ENCODE assay signal across 14 mouse cellular contexts in genomic region chr11:120829757-120830532, GRCm38 (mm10). TPM values are rescaled to one million over a fixed set of nuclear protein-coding genes. Genes with fewer than 3 reads are reported as not detected.
DNase-seq lines count a peak whose midpoint lies in the region; ATAC-seq lines count a peak whose summit lies in the region.
"Had no signal": no experiment of that assay in that cellular context is flagged by ENCODE, and none has a peak within 500 bp of the region (broad histone marks: within the 10 kb centered on the region; RNA-seq: fewer than 3 reads in every experiment).

No protein-coding gene starts in this region.

- H3K4me2 ChIP-seq in heart, embryonic 12.5 days, result no peak overlapping the region
- H3K4me2 ChIP-seq in limb, embryonic 13.5 days (replicated peaks), result no peak overlapping the region
- no peak overlapping the region for H3K4me2 ChIP-seq in midbrain, embryonic 11.5 days
- H3K4me2 ChIP-seq in midbrain, embryonic 14.5 days (ENCODE audit: low read length), result no peak overlapping the region
- H3K4me2 ChIP-seq: embryonic facial prominence, embryonic 12.5 days; forebrain, embryonic 13.5 days; heart, embryonic 13.5 days had no signal

- H3K9ac ChIP-seq in heart, embryonic 12.5 days, result no peak overlapping the region
- H3K9ac ChIP-seq in limb, embryonic 13.5 days, result peak overlapping the region; percentile 31; the same call in 1 of the 2 replicates
- H3K9ac ChIP-seq in midbrain, embryonic 11.5 days (ENCODE audit: low read length), result no peak overlapping the region
- no peak overlapping the region for H3K9ac ChIP-seq in midbrain, embryonic 14.5 days (replicated peaks; ENCODE audit: low read length)
- H3K9ac ChIP-seq: embryonic facial prominence, embryonic 12.5 days; forebrain, embryonic 13.5 days; heart, embryonic 13.5 days had no signal

- peaks cover 40% of the 10 kb centered on the region for H3K4me1 ChIP-seq in heart, embryonic 12.5 days (replicated peaks)
- peaks cover 13% of the 10 kb centered on the region for H3K4me1 ChIP-seq in limb, embryonic 13.5 days
- peaks cover 17% of the 10 kb centered on the region for H3K4me1 ChIP-seq in limb, embryonic 10.5 days
- peaks cover 33% of the 10 kb centered on the region for H3K4me1 ChIP-seq in midbrain, embryonic 11.5 days (ENCODE audit: control insufficient read depth, insufficient read depth, low read length)
- peaks cover 21% of the 10 kb centered on the region for H3K4me1 ChIP-seq in midbrain, embryonic 14.5 days (ENCODE audit: control insufficient read depth, insufficient read depth, low read length)

- H3K27ac ChIP-seq in heart, embryonic 12.5 days (ENCODE audit: poor library complexity, severe bottlenecking), result no peak overlapping the region
- H3K27ac ChIP-seq in limb, embryonic 13.5 days, result no peak overlapping the region
- H3K27ac ChIP-seq in limb, embryonic 10.5 days, result no peak overlapping the region; the same call in 1 of the 2 replicates
- H3K27ac ChIP-seq in midbrain, embryonic 11.5 days (ENCODE audit: low read depth, low read length), result no peak overlapping the region
- no peak overlapping the region for H3K27ac ChIP-seq in midbrain, embryonic 14.5 days (replicated peaks; ENCODE audit: low read depth, low read length)
- H3K27ac ChIP-seq: embryonic facial prominence, embryonic 12.5 days; forebrain, embryonic 13.5 days; heart, embryonic 13.5 days; hindbrain, postnatal 0 days had no signal

- DNase-seq in heart, adult 11 months, result peak; percentile 83
- DNase-seq in limb, embryonic 10.5 days (ENCODE audit: low spot score), result no peak
- peak; percentile 79 for DNase-seq in midbrain, embryonic 11.5 days (ENCODE audit: low spot score, missing footprints)
- no peak for DNase-seq in midbrain, embryonic 14.5 days
- DNase-seq in frontal cortex, postnatal 36 days (ENCODE audit: low spot score in 2 of 2), result no peak
- DNase-seq: cerebellum, adult 18-20 months; embryo, embryonic 11 days; heart, postnatal 36 days had no signal

- no peak overlapping the region for H3K4me3 ChIP-seq in heart, embryonic 12.5 days
- no peak overlapping the region for H3K4me3 ChIP-seq in limb, embryonic 13.5 days
- no peak overlapping the region for H3K4me3 ChIP-seq in limb, embryonic 10.5 days
- H3K4me3 ChIP-seq in midbrain, embryonic 11.5 days (ENCODE audit: low read depth, low read length), result no peak overlapping the region
- H3K4me3 ChIP-seq in midbrain, embryonic 14.5 days (replicated peaks; ENCODE audit: low read depth, low read length), result no peak overlapping the region
- H3K4me3 ChIP-seq: embryonic facial prominence, embryonic 12.5 days; forebrain, embryonic 13.5 days; heart, embryonic 13.5 days had no signal

- H3K9me3 ChIP-seq in heart, embryonic 12.5 days (replicated peaks), result no peaks in the 10 kb centered on the region
- no peaks in the 10 kb centered on the region for H3K9me3 ChIP-seq in limb, embryonic 13.5 days
- H3K9me3 ChIP-seq in limb, embryonic 10.5 days (replicated peaks), result no peaks in the 10 kb centered on the region
- H3K9me3 ChIP-seq in midbrain, embryonic 11.5 days (ENCODE audit: control insufficient read depth, low read length), result no peaks in the 10 kb centered on the region
- H3K9me3 ChIP-seq in midbrain, embryonic 14.5 days (ENCODE audit: control insufficient read depth, low read length), result no peaks in the 10 kb centered on the region
- H3K9me3 ChIP-seq: embryonic facial prominence, embryonic 12.5 days; forebrain, embryonic 13.5 days; heart, embryonic 13.5 days had no signal

- no peaks in the 10 kb centered on the region for H3K36me3 ChIP-seq in heart, embryonic 12.5 days
- H3K36me3 ChIP-seq in limb, embryonic 13.5 days, result peaks cover 7% of the 10 kb centered on the region; the same call in 1 of the 2 replicates
- H3K36me3 ChIP-seq in limb, embryonic 10.5 days, result peaks cover 10% of the 10 kb centered on the region
- no peaks in the 10 kb centered on the region for H3K36me3 ChIP-seq in midbrain, embryonic 11.5 days (ENCODE audit: control insufficient read depth, insufficient read depth, low read length)
- H3K36me3 ChIP-seq in midbrain, embryonic 14.5 days (ENCODE audit: control insufficient read depth, insufficient read depth, low read length), result no peaks in the 10 kb centered on the region
- H3K36me3 ChIP-seq: heart, embryonic 13.5 days had no signal

- WGBS in heart, embryonic 12.5 days, result 85% methylated on average over 10 of the region's 10 CpGs
- WGBS in limb, embryonic 13.5 days, result 83% methylated on average over 10 of the region's 10 CpGs
- 90% methylated on average over 10 of the region's 10 CpGs for WGBS in limb, embryonic 10.5 days
- 91% methylated on average over 10 of the region's 10 CpGs for WGBS in midbrain, embryonic 11.5 days
- 88% methylated on average over 10 of the region's 10 CpGs for WGBS in midbrain, embryonic 14.5 days

- H3K27me3 ChIP-seq in heart, embryonic 12.5 days (replicated peaks), result no peaks in the 10 kb centered on the region
- no peaks in the 10 kb centered on the region for H3K27me3 ChIP-seq in limb, embryonic 13.5 days
- no peaks in the 10 kb centered on the region for H3K27me3 ChIP-seq in limb, embryonic 10.5 days (ENCODE audit: low read depth, poor library complexity, severe bottlenecking)
- no peaks in the 10 kb centered on the region for H3K27me3 ChIP-seq in midbrain, embryonic 11.5 days (ENCODE audit: control insufficient read depth, insufficient read depth, low read length)
- H3K27me3 ChIP-seq in midbrain, embryonic 14.5 days (ENCODE audit: control insufficient read depth, insufficient read depth, low read length), result no peaks in the 10 kb centered on the region
- H3K27me3 ChIP-seq: embryonic facial prominence, embryonic 12.5 days; forebrain, embryonic 13.5 days; heart, embryonic 13.5 days had no signal

- ATAC-seq in heart, embryonic 12.5 days (ENCODE audit: insufficient number of reproducible peaks, low FRiP score), result no peak
- no peak for ATAC-seq in limb, embryonic 13.5 days (ENCODE audit: low FRiP score, low read depth)
- no peak for ATAC-seq in midbrain, embryonic 11.5 days (ENCODE audit: low FRiP score)
- no peak for ATAC-seq in midbrain, embryonic 14.5 days (ENCODE audit: low FRiP score, low TSS enrichment)
- ATAC-seq: forebrain, embryonic 13.5 days; hindbrain, postnatal 0 days had no signal

RNA-seq across cellular contexts. Expression of gene Fasn, which starts 5.6 kb away (rescaled TPM):
- 45.1 and 47.5 TPM in 2 replicates for polyA plus RNA-seq in heart, embryonic 12.5 days (2016; fragmentation: Nextera tagmentation; extraction: Ambion mirVana)
- 49.8 and 53.9 TPM in 2 replicates for polyA plus RNA-seq in limb, embryonic 13.5 days (2015; fragmentation: Nextera tagmentation; extraction: Ambion mirVana)
- 125 and 139 TPM in 2 replicates for polyA plus RNA-seq in limb, embryonic 10.5 days (2016; fragmentation: Nextera tagmentation; extraction: Ambion mirVana)
- polyA plus RNA-seq in midbrain, embryonic 11.5 days (2014; fragmentation: Nextera tagmentation; extraction: Ambion mirVana), result 80.8 and 94.6 TPM in 2 replicates
- polyA plus RNA-seq in midbrain, embryonic 14.5 days (2014; fragmentation: Nextera tagmentation; extraction: Ambion mirVana), result 120 and 124 TPM in 2 replicates

RNA-seq across cellular contexts. Expression of gene Dus1l, which starts 33.7 kb away (rescaled TPM):
- 48.0 and 48.3 TPM in 2 replicates for polyA plus RNA-seq in heart, embryonic 12.5 days (2016; fragmentation: Nextera tagmentation; extraction: Ambion mirVana)
- 66.6 TPM in 2 replicates for polyA plus RNA-seq in limb, embryonic 13.5 days (2015; fragmentation: Nextera tagmentation; extraction: Ambion mirVana)
- 122 and 136 TPM in 2 replicates for polyA plus RNA-seq in limb, embryonic 10.5 days (2016; fragmentation: Nextera tagmentation; extraction: Ambion mirVana)
- 73.6 and 76.9 TPM in 2 replicates for polyA plus RNA-seq in midbrain, embryonic 11.5 days (2014; fragmentation: Nextera tagmentation; extraction: Ambion mirVana)
- polyA plus RNA-seq in midbrain, embryonic 14.5 days (2014; fragmentation: Nextera tagmentation; extraction: Ambion mirVana), result 39.4 and 48.0 TPM in 2 replicates

RNA-seq across cellular contexts. Expression of gene Gps1, which starts 45.9 kb away (rescaled TPM):
- polyA plus RNA-seq in heart, embryonic 12.5 days (2016; fragmentation: Nextera tagmentation; extraction: Ambion mirVana), result 139 and 140 TPM in 2 replicates
- polyA plus RNA-seq in limb, embryonic 13.5 days (2015; fragmentation: Nextera tagmentation; extraction: Ambion mirVana), result 240 and 241 TPM in 2 replicates
- polyA plus RNA-seq in limb, embryonic 10.5 days (2016; fragmentation: Nextera tagmentation; extraction: Ambion mirVana), result 269 and 270 TPM in 2 replicates
- 254 and 269 TPM in 2 replicates for polyA plus RNA-seq in midbrain, embryonic 11.5 days (2014; fragmentation: Nextera tagmentation; extraction: Ambion mirVana)
- 303 and 316 TPM in 2 replicates for polyA plus RNA-seq in midbrain, embryonic 14.5 days (2014; fragmentation: Nextera tagmentation; extraction: Ambion mirVana)

RNA-seq across cellular contexts. Expression of gene Rfng, which starts 45.9 kb away (rescaled TPM):
- polyA plus RNA-seq in heart, embryonic 12.5 days (2016; fragmentation: Nextera tagmentation; extraction: Ambion mirVana), result 23.2 and 24.9 TPM in 2 replicates
- polyA plus RNA-seq in limb, embryonic 13.5 days (2015; fragmentation: Nextera tagmentation; extraction: Ambion mirVana), result 43.8 and 48.4 TPM in 2 replicates
- polyA plus RNA-seq in limb, embryonic 10.5 days (2016; fragmentation: Nextera tagmentation; extraction: Ambion mirVana), result 35.7 and 40.4 TPM in 2 replicates
- polyA plus RNA-seq in midbrain, embryonic 11.5 days (2014; fragmentation: Nextera tagmentation; extraction: Ambion mirVana), result 28.2 and 30.6 TPM in 2 replicates
- 83.9 and 102 TPM in 2 replicates for polyA plus RNA-seq in midbrain, embryonic 14.5 days (2014; fragmentation: Nextera tagmentation; extraction: Ambion mirVana)

Comparison
In these comparisons a context has a peak if more than half of its experiments do, and no peak if none do; other contexts are left out.
1. DNase-seq: peak in heart, adult 11 months (single experiment) and midbrain, embryonic 11.5 days (single experiment); none in limb, embryonic 10.5 days (single experiment), midbrain, embryonic 14.5 days (single experiment) and frontal cortex, postnatal 36 days (0 of 2).